Mouse (Mus musculus) bone marrow macrophage, adult 2 months (primary cell): ENCODE data around the gene Aatk. TPM values are rescaled to one million over a fixed set of nuclear protein-coding genes. Genes with fewer than 3 reads are reported as not detected.

ENCODE experiments used
- H3K27ac ChIP-seq: 2 replicates; pipeline ENCODE4 v1.5.1; 2012; ENCODE audit warnings: low read depth, low read length; ENCODE audit not compliant: insufficient read depth
- H3K4me1 ChIP-seq: 2 replicates; pipeline ENCODE4 v1.6.1; 2012; ENCODE audit warnings: low read length; ENCODE audit not compliant: control insufficient read depth, insufficient read depth
- H3K4me3 ChIP-seq: 2 replicates; pipeline ENCODE4 v1.5.1; 2012; ENCODE audit warnings: mild to moderate bottlenecking, low read length, moderate library complexity; ENCODE audit not compliant: insufficient read depth
- CTCF ChIP-seq: IDR thresholded peaks from 2 replicates; pipeline ENCODE4 v1.5.1; 2012; ENCODE audit warnings: low read depth, mild to moderate bottlenecking, low read length, moderate library complexity
- POLR2A ChIP-seq: IDR thresholded peaks from 2 replicates; pipeline ENCODE4 v1.6.1; 2012; ENCODE audit warnings: mild to moderate bottlenecking, low read depth, low read length, borderline replicate concordance
- polyA plus RNA-seq: library from polyadenylated mRNA; stranded (reverse); fragments of >200 nt; gene quantifications from 2 replicates; pipeline ENCODE4 v1.2.4, GENCODE M21; 2012; ENCODE audit not compliant: missing spikeins, insufficient read depth, insufficient read length

Gene Aatk
- polyA plus RNA-seq, 1 experiment: 9.9 TPM

GRCm38 (mm10) chr11:119990658-119991337 lies 56.2 kb downstream of the Aatk start:
- no peak overlapping the region for H3K27ac ChIP-seq
- H3K4me3 ChIP-seq: peak overlapping the region; percentile 21; the same call in 1 of the 2 replicates
- no peak for TF ChIP-seq POLR2A
- no peak for TF ChIP-seq CTCF
- H3K4me1 ChIP-seq: peaks cover 36% of the 10 kb centered on the region

GRCm38 (mm10) chr11:119989115-119989564 lies 57.8 kb downstream of the Aatk start:
- Histone ChIP-seq H3K4me1 (peaks cover 36% of the 10 kb centered on the region), H3K4me3 (no peak overlapping the region), H3K27ac (no peak overlapping the region)
- no peak for TF ChIP-seq CTCF
- no peak for TF ChIP-seq POLR2A

GRCm38 (mm10) chr11:119988391-119988790 lies 58.6 kb downstream of the Aatk start:
- TF ChIP-seq POLR2A (no peak), CTCF (no peak)
- no peak overlapping the region for H3K27ac ChIP-seq
- H3K4me3 ChIP-seq: no peak overlapping the region
- peaks cover 36% of the 10 kb centered on the region for H3K4me1 ChIP-seq

- Histone ChIP-seq H3K4me3 (no peak overlapping the region), H3K4me1 (peaks cover 38% of the 10 kb centered on the region), H3K27ac (no peak overlapping the region)
- TF ChIP-seq POLR2A (no peak), CTCF (no peak)
Measured at GRCm38 (mm10) chr11:119987876-119988275, 59.1 kb downstream of the Aatk start.

- H3K4me3 ChIP-seq: no peak overlapping the region
- H3K27ac ChIP-seq: no peak overlapping the region
- TF ChIP-seq CTCF: no peak
- no peak for TF ChIP-seq POLR2A
- H3K4me1 ChIP-seq: peaks cover 42% of the 10 kb centered on the region
Measured at GRCm38 (mm10) chr11:119986751-119987425, 60.1 kb downstream of the Aatk start.

- TF ChIP-seq CTCF: no peak
- no peak for TF ChIP-seq POLR2A
- H3K4me1 ChIP-seq: peaks cover 26% of the 10 kb centered on the region
- no peak overlapping the region for H3K27ac ChIP-seq
- no peak overlapping the region for H3K4me3 ChIP-seq
Measured at GRCm38 (mm10) chr11:119983151-119983550, 63.8 kb downstream of the Aatk start.

- Histone ChIP-seq H3K27ac (no peak overlapping the region), H3K4me1 (peaks cover 16% of the 10 kb centered on the region), H3K4me3 (no peak overlapping the region)
- TF ChIP-seq POLR2A: no peak
- TF ChIP-seq CTCF: no peak
Measured at GRCm38 (mm10) chr11:119982236-119982635, 64.7 kb downstream of the Aatk start.

- TF ChIP-seq POLR2A (no peak), CTCF (no peak)
- no peak overlapping the region for H3K27ac ChIP-seq
- H3K4me3 ChIP-seq: no peak overlapping the region
- H3K4me1 ChIP-seq: peaks cover 12% of the 10 kb centered on the region
Measured at GRCm38 (mm10) chr11:119981769-119982168, 65.2 kb downstream of the Aatk start.

GRCm38 (mm10) chr11:119979596-119980385 lies 67.2 kb downstream of the Aatk start:
- TF ChIP-seq POLR2A: no peak
- TF ChIP-seq CTCF: no peak
- no peak overlapping the region for H3K27ac ChIP-seq

More at GRCm38 (mm10) chr11:119979596-119980385, 67.2 kb downstream of the Aatk start:
- H3K4me3 ChIP-seq: no peak overlapping the region
- H3K4me1 ChIP-seq: peaks cover 19% of the 10 kb centered on the region
